Mouse (Mus musculus) embryonic facial prominence, embryonic 10.5 days (tissue): Measurements from ENCODE around the gene Ndufb3. TPM values are rescaled to one million over a fixed set of nuclear protein-coding genes. Genes with fewer than 3 reads are reported as not detected.
"Not testable (repeated sequence)": the region's sequence is repeated elsewhere in the genome, so short reads cannot be mapped to it uniquely, and the experiment has no call there.

ENCODE experiments used
- DNase-seq: peaks from one replicate; pipeline ENCODE4 v3.0.0-alpha.2; 2017; ENCODE audit warnings: low spot score
- H3K27ac ChIP-seq: fragments of 300-500 bp; sonication (generic); replicated peaks from 2 replicates; pipeline ENCODE4 v1.5.1; 2016; ENCODE audit warnings: mild to moderate bottlenecking
- H3K27me3 ChIP-seq: fragments of 300-500 bp; sonication (generic); replicated peaks from 2 replicates; pipeline ENCODE4 v1.6.1; 2016; ENCODE audit warnings: low read depth, mild to moderate bottlenecking; ENCODE audit not compliant: poor library complexity, severe bottlenecking
- H3K36me3 ChIP-seq: fragments of 300-500 bp; sonication (generic); replicated peaks from 2 replicates; pipeline ENCODE4 v1.6.1; 2016; ENCODE audit warnings: mild to moderate bottlenecking, moderate library complexity
- H3K4me1 ChIP-seq: fragments of 300-500 bp; sonication (generic); 2 replicates; pipeline ENCODE4 v1.6.1; 2016
- H3K4me3 ChIP-seq: fragments of 300-500 bp; sonication (generic); 2 replicates; pipeline ENCODE4 v1.5.1; 2016; ENCODE audit warnings: mild to moderate bottlenecking, moderate library complexity
- H3K9me3 ChIP-seq: fragments of 300-500 bp; sonication (generic); 2 replicates; pipeline ENCODE4 v1.6.1; 2016; ENCODE audit warnings: mild to moderate bottlenecking
- WGBS: fragments of 180-500 bp; shearing (Covaris S2); methylation state at CpG from one replicate; pipeline ENCODE4 v1.1.7; 2016; 5-methylcytosine and 5-hydroxymethylcytosine counted together
- polyA plus RNA-seq: library from polyadenylated mRNA; unstranded; fragments of >200 nt; fragmentation: Nextera tagmentation; extraction: Ambion mirVana; gene quantifications from 2 replicates; pipeline ENCODE4 v1.2.1, GENCODE M21; 2016

Ndufb3 gene
- polyA plus RNA-seq, 1 experiment from 2014 or later: 135 TPM

- H3K27ac ChIP-seq: no peak overlapping the region
- H3K9me3 ChIP-seq: no peaks in the 10 kb centered on the region
- no peaks in the 10 kb centered on the region for H3K27me3 ChIP-seq
- H3K36me3 ChIP-seq: peaks cover 18% of the 10 kb centered on the region
- WGBS: 89% methylated on average over 1 of the region's 1 CpGs
- H3K4me1 ChIP-seq: peaks cover 17% of the 10 kb centered on the region
- H3K4me3 ChIP-seq: peak overlapping the region; percentile 93
- no peak for DNase-seq
These were observed 1.3 kb downstream of the Ndufb3 start for GRCm38 (mm10) chr1:58587491-58587890.

- Histone ChIP-seq H3K9me3 (peaks cover 6% of the 10 kb centered on the region; the same call in 1 of the 2 replicates), H3K4me1 (no peaks in the 10 kb centered on the region), H3K36me3 (no peaks in the 10 kb centered on the region), H3K27ac (no peak overlapping the region), H3K27me3 (no peaks in the 10 kb centered on the region), H3K4me3 (no peak overlapping the region)
- DNase-seq: no peak
- WGBS: 85% methylated on average over 4 of the region's 4 CpGs
These were observed 16.5 kb downstream of the Ndufb3 start for GRCm38 (mm10) chr1:58602681-58603080.

DNA sequence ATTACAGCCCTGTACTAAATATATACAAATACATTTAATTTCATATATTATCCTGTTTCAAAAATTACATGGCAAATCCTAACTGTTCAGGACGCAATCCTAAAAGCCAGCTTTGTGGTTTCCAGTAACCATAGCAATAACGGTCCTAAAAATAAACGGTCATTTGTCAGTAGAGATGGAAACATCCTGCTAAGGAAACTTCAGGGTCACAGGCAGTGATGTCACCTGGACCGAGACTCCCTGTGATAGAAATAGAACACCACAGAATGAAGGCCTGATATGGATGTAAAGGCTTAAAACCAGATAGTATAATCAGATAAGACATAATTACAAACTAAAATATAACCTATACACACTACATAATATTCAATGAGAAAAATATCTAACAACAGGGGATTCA is 17.6 kb downstream of the Ndufb3 start:
- DNase-seq: no peak
- no peak overlapping the region for H3K27ac ChIP-seq
- no peaks in the 10 kb centered on the region for H3K4me1 ChIP-seq
- 82% methylated on average over 4 of the region's 4 CpGs for WGBS
- H3K9me3 ChIP-seq: peaks cover 6% of the 10 kb centered on the region; the same call in 1 of the 2 replicates
- no peaks in the 10 kb centered on the region for H3K27me3 ChIP-seq
- no peak overlapping the region for H3K4me3 ChIP-seq
- H3K36me3 ChIP-seq: no peaks in the 10 kb centered on the region

DNA sequence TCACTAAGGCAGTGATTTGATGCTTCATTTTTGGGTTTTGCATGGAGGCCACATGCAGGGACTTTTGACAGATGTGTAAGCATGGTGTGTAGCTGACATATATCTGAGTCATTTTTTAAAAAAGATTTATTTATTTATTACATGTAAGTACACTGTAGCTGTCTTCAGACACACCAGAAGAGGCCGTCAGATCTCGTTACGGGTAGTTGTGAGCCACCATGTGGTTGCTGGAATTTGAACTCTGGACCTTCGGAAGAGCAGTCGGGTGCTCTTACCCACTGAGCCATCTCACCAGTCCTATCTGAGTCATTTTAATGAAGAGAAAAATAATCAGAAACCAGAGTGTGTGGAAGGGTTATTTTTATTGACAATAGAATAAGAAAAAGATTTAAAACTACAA is 23.4 kb downstream of the Ndufb3 start:
- H3K27ac ChIP-seq, DNase-seq, H3K27me3 ChIP-seq, H3K4me3 ChIP-seq, H3K36me3 ChIP-seq, H3K9me3 ChIP-seq, H3K4me1 ChIP-seq: not testable (repeated sequence)
- WGBS: 90% methylated on average over 5 of the region's 5 CpGs

- no peak overlapping the region for H3K4me3 ChIP-seq
- no peaks in the 10 kb centered on the region for H3K27me3 ChIP-seq
- no peaks in the 10 kb centered on the region for H3K36me3 ChIP-seq
- 86% methylated on average over 1 of the region's 1 CpGs for WGBS
- DNase-seq: no peak
- H3K9me3 ChIP-seq: peaks cover 6% of the 10 kb centered on the region; the same call in 1 of the 2 replicates
- H3K27ac ChIP-seq: no peak overlapping the region
- H3K4me1 ChIP-seq: no peaks in the 10 kb centered on the region
These were observed 24.0 kb downstream of the Ndufb3 start for GRCm38 (mm10) chr1:58610166-58610565.

GRCm38 (mm10) chr1:58610611-58611010 is 24.4 kb downstream of the Ndufb3 start:
- Histone ChIP-seq H3K27me3 (no peaks in the 10 kb centered on the region), H3K36me3 (no peaks in the 10 kb centered on the region), H3K27ac (no peak overlapping the region), H3K9me3 (peaks cover 6% of the 10 kb centered on the region; the same call in 1 of the 2 replicates), H3K4me3 (no peak overlapping the region), H3K4me1 (no peaks in the 10 kb centered on the region)
- DNase-seq: no peak
- WGBS: 51% methylated on average over 1 of the region's 1 CpGs

- DNase-seq: no peak
- no peaks in the 10 kb centered on the region for H3K9me3 ChIP-seq
- no peak overlapping the region for H3K4me3 ChIP-seq
- no peaks in the 10 kb centered on the region for H3K27me3 ChIP-seq
- no peaks in the 10 kb centered on the region for H3K36me3 ChIP-seq
- H3K4me1 ChIP-seq: no peaks in the 10 kb centered on the region
- H3K27ac ChIP-seq: no peak overlapping the region
- WGBS: 83% methylated on average over 6 of the region's 6 CpGs
These were observed 27.6 kb downstream of the Ndufb3 start for GRCm38 (mm10) chr1:58613786-58614185.

GRCm38 (mm10) chr1:58614424-58614823 is 28.2 kb downstream of the Ndufb3 start:
- 82% methylated on average over 3 of the region's 3 CpGs for WGBS
- DNase-seq: no peak
- Histone ChIP-seq H3K27ac (no peak overlapping the region), H3K36me3 (no peaks in the 10 kb centered on the region), H3K4me1 (no peaks in the 10 kb centered on the region), H3K4me3 (no peak overlapping the region), H3K9me3 (no peaks in the 10 kb centered on the region), H3K27me3 (no peaks in the 10 kb centered on the region)

DNA sequence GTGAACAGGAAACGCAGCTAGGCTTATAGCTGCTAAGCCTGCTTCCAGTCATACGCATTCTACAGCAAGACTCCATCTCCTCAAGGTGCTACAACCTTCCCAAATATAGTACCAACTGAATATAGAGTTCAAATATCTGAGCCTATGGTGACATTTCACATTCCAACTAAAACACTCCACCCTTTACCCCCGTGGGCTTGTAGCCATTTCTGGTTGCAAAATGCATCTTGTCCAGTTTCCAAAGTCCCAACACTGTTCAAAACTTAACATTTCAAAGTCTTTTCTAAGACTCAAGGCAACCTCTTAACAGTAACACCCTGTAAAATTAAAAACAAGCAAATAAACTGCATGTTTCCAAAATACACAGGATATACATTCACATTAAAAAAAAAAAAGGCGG is 29.0 kb downstream of the Ndufb3 start:
- no peak overlapping the region for H3K4me3 ChIP-seq
- DNase-seq: no peak
- no peaks in the 10 kb centered on the region for H3K9me3 ChIP-seq
- H3K4me1 ChIP-seq: no peaks in the 10 kb centered on the region
- WGBS: 89% methylated on average over 4 of the region's 4 CpGs
- no peaks in the 10 kb centered on the region for H3K27me3 ChIP-seq
- no peak overlapping the region for H3K27ac ChIP-seq
- H3K36me3 ChIP-seq: no peaks in the 10 kb centered on the region

DNA sequence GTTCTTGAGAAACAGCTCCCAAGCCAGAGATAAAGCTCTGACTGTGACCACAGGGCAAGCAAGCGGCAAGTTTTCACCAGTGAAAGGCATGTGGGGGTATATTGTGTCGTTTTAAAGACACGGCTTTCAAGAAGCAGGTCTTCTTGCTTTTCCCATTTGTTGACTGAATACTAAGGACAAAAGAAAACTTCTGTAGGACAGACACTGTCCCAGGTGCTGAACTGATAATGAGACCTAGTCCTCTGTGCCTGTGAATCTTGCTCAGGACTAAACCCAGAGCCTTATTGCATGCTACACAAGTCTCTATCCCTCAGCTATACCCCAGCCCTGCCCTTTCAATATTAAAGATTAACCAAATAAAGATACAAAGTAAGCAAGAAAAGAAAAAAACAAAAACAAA is 30.0 kb downstream of the Ndufb3 start:
- no peak for DNase-seq
- Histone ChIP-seq H3K27ac (no peak overlapping the region), H3K36me3 (no peaks in the 10 kb centered on the region), H3K4me1 (no peaks in the 10 kb centered on the region), H3K4me3 (no peak overlapping the region), H3K27me3 (no peaks in the 10 kb centered on the region), H3K9me3 (no peaks in the 10 kb centered on the region)
- WGBS: 72% methylated on average over 3 of the region's 3 CpGs

- no peaks in the 10 kb centered on the region for H3K9me3 ChIP-seq
- 76% methylated on average over 5 of the region's 5 CpGs for WGBS
- no peak overlapping the region for H3K27ac ChIP-seq
These were observed 30.9 kb downstream of the Ndufb3 start for GRCm38 (mm10) chr1:58617076-58617475.

GRCm38 (mm10) chr1:58617978-58618668 is 31.9 kb downstream of the Ndufb3 start:
- H3K4me3 ChIP-seq: no peak overlapping the region
- no peaks in the 10 kb centered on the region for H3K27me3 ChIP-seq
- H3K9me3 ChIP-seq: no peaks in the 10 kb centered on the region
- H3K4me1 ChIP-seq: peaks cover 7% of the 10 kb centered on the region; the same call in 1 of the 2 replicates
- no peak overlapping the region for H3K27ac ChIP-seq
- no peak for DNase-seq
- 80% methylated on average over 6 of the region's 6 CpGs for WGBS
- H3K36me3 ChIP-seq: no peaks in the 10 kb centered on the region

More at GRCm38 (mm10) chr1:58617076-58617475, 30.9 kb downstream of the Ndufb3 start:
- Histone ChIP-seq H3K27me3 (no peaks in the 10 kb centered on the region), H3K36me3 (no peaks in the 10 kb centered on the region), H3K4me1 (peaks cover 7% of the 10 kb centered on the region; the same call in 1 of the 2 replicates), H3K4me3 (no peak overlapping the region)
- DNase-seq: no peak

- 92% methylated on average over 2 of the region's 2 CpGs for WGBS
- DNase-seq: no peak
- no peaks in the 10 kb centered on the region for H3K36me3 ChIP-seq
These were observed 32.6 kb downstream of the Ndufb3 start for GRCm38 (mm10) chr1:58618766-58619165.

More at GRCm38 (mm10) chr1:58618766-58619165, 32.6 kb downstream of the Ndufb3 start:
- Histone ChIP-seq H3K4me1 (peaks cover 7% of the 10 kb centered on the region; the same call in 1 of the 2 replicates), H3K27me3 (no peaks in the 10 kb centered on the region), H3K27ac (no peak overlapping the region), H3K9me3 (no peaks in the 10 kb centered on the region), H3K4me3 (no peak overlapping the region)
